Mouse (Mus musculus) brain, embryonic 14.5 days (tissue): Measurements from ENCODE around the gene Mtch1.

Experiments used
- CTCF ChIP-seq: fragments of 200-500 bp; IDR thresholded peaks from 2 replicates; pipeline ENCODE4 v1.5.1; 2012; ENCODE audit warnings: inconsistent platforms, mild to moderate bottlenecking, moderate library complexity, borderline replicate concordance; ENCODE audit not compliant: insufficient read depth, insufficient read length; ENCODE audit errors: extremely low read depth
- POLR2A ChIP-seq: fragments of 200-500 bp; IDR thresholded peaks from 2 replicates; pipeline ENCODE4 v1.6.1; 2012; ENCODE audit warnings: mild to moderate bottlenecking, inconsistent platforms, borderline replicate concordance; ENCODE audit not compliant: poor library complexity, insufficient read depth, insufficient read length, severe bottlenecking; ENCODE audit errors: extremely low read depth

DNA sequence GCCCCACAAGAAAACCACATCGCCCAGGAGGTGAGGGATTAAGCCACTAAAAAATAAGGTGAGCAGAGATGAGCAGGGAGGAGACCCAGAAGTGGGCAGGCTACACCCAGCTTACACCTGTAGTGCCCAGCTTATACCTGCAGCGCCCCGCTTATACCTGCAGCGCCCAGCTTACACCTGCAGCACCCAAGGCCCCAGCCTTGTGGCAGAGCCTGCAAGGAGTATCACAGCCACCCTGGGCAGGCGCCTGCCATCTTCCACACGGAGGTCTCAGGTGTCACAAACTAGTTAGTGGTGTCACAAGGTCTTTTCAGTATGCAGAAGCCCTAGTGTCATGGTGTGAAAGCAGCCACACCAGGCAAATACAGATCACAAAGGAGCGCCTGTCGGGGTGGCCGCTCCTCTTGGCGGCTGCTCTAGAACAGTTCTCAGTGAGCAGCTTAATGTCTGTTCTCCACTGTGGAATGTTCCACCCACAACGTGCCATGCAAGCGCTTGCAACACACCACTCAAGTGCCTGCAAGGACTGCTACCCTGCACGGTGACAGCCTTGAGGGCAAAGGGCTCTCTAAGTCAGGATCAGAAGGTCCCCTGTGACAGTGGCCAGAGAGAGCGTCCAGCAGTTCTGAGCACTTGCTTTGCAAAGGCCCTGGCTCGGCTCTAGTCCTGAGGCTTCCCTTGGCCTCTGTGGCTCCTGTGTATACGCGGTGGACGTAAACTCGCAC is 11.3 kb downstream of the Mtch1 start:
- TF ChIP-seq POLR2A (no peak), CTCF (no peak)
